Mouse (Mus musculus): ENCODE data around the gene Gli3.

GRCm38 (mm10) chr13:15421182-15421750, 41.8 kb upstream of the Gli3 start:
- TF ChIP-seq CTCF (IDR thresholded peaks at IDR 0.05; ENCODE audit: low read depth), result no peak
- TF ChIP-seq EP300 (IDR thresholded peaks at IDR 0.05; ENCODE audit: low read depth), result no peak
